Mouse (Mus musculus) liver, adult 2 months (tissue): ENCODE measurements around the gene Iqcn. TPM values are rescaled to one million over a fixed set of nuclear protein-coding genes. Genes with fewer than 3 reads are reported as not detected.

Source experiments
- DNase-seq: peaks from one replicate; pipeline ENCODE4 v3.0.0-alpha.2; 2011; ENCODE audit warnings: low read depth, low spot score; ENCODE audit errors: extremely low read depth
- H3K27ac ChIP-seq: fragments of 200-500 bp; replicated peaks from 2 replicates; pipeline ENCODE4 v1.5.1; 2012; ENCODE audit warnings: low read depth, mild to moderate bottlenecking, control low read depth, inconsistent platforms, low read length; ENCODE audit not compliant: insufficient read depth
- H3K27me3 ChIP-seq: fragments of 200-500 bp; 2 replicates; pipeline ENCODE4 v1.6.1; 2012; ENCODE audit warnings: mild to moderate bottlenecking, moderate library complexity, low read length, inconsistent platforms; ENCODE audit not compliant: control insufficient read depth, insufficient read depth
- H3K36me3 ChIP-seq: fragments of 200-500 bp; 2 replicates; pipeline ENCODE4 v1.6.1; 2012; ENCODE audit warnings: low read length, inconsistent platforms; ENCODE audit not compliant: control insufficient read depth, insufficient read depth
- H3K4me1 ChIP-seq: fragments of 200-500 bp; 2 replicates; pipeline ENCODE4 v1.6.1; 2011; ENCODE audit warnings: low read length; ENCODE audit not compliant: control insufficient read depth, insufficient read depth
- H3K4me3 ChIP-seq: fragments of 200-500 bp; 2 replicates; pipeline ENCODE4 v1.5.1; 2011; ENCODE audit warnings: low read depth, mild to moderate bottlenecking, control low read depth, low read length, moderate library complexity; ENCODE audit not compliant: insufficient read depth
- H3K79me2 ChIP-seq: fragments of 200-500 bp; 2 replicates; pipeline ENCODE4 v1.6.1; 2012; ENCODE audit warnings: inconsistent platforms, mild to moderate bottlenecking, low read length, moderate library complexity; ENCODE audit not compliant: control insufficient read depth, insufficient read depth
- H3K9ac ChIP-seq: fragments of 200-500 bp; 2 replicates; pipeline ENCODE4 v1.6.1; 2012; ENCODE audit warnings: low read depth, mild to moderate bottlenecking, control low read depth, inconsistent platforms, low read length
- CTCF ChIP-seq: fragments of 200-500 bp; IDR thresholded peaks from 2 replicates; pipeline ENCODE4 v1.5.1; 2011; ENCODE audit warnings: low read depth, low read length, control low read depth
- POLR2A ChIP-seq: fragments of 200-500 bp; IDR thresholded peaks from 2 replicates; pipeline ENCODE4 v1.6.1; 2011; ENCODE audit warnings: low read length, control low read depth; ENCODE audit not compliant: insufficient read depth; ENCODE audit errors: extremely low read depth
- WGBS: fragments of 180-500 bp; shearing (Covaris S2); methylation state at CpG from one replicate; pipeline ENCODE4 v1.1.7; 2018; 5-methylcytosine and 5-hydroxymethylcytosine counted together
- polyA plus RNA-seq: library from polyadenylated mRNA; depleted of rRNA; stranded (reverse); fragments of >200 nt; gene quantifications from 2 replicates; pipeline ENCODE4 v1.2.3, GENCODE M21; 2012; rRNA removed
- total RNA-seq: library from RNA; depleted of rRNA; stranded (reverse); fragments of >200 nt; gene quantifications from 2 replicates; pipeline ENCODE4 v1.2.3, GENCODE M21; 2014; rRNA removed

The Iqcn gene
- not detected in 2 replicates for total RNA-seq
- not detected in 2 replicates for polyA plus RNA-seq

GRCm38 (mm10) chr8:70703287-70703686 is at the start of gene Iqcn:
Gene Iqcn, plus strand, starts transcription at chr8:70703457.
- Histone ChIP-seq H3K27me3 (no peaks in the 10 kb centered on the region), H3K9ac (no peak within 1 kb of the TSS), H3K36me3 (no peaks in the 10 kb centered on the region), H3K4me3 (no peak within 1 kb of the TSS), H3K4me1 (peaks cover 4% of the 10 kb centered on the region), H3K79me2 (peaks cover 9% of the 10 kb centered on the region; the same call in 1 of the 2 replicates), H3K27ac (no peak within 1 kb of the TSS)
- TF ChIP-seq CTCF (no peak), POLR2A (no peak)
- WGBS: 92% methylated on average over 3 of the region's 3 CpGs
- no peak for DNase-seq

GRCm38 (mm10) chr8:70654121-70654520 is 49.1 kb upstream of the Iqcn start:
- 29% methylated on average over 1 of the region's 1 CpGs for WGBS
- no peak for DNase-seq
- peaks cover 19% of the 10 kb centered on the region; the same call in 1 of the 2 replicates for H3K79me2 ChIP-seq
- H3K9ac ChIP-seq: 0 out of 2 replicates have a peak overlapping the region, but pooled peaks have one; percentile 18
- no peak overlapping the region; the same call in 1 of the 2 replicates for H3K27ac ChIP-seq
- H3K4me1 ChIP-seq: peaks cover 28% of the 10 kb centered on the region
- H3K27me3 ChIP-seq: no peaks in the 10 kb centered on the region
- peaks cover 37% of the 10 kb centered on the region for H3K36me3 ChIP-seq
- TF ChIP-seq POLR2A (no peak), CTCF (no peak)
- no peak overlapping the region for H3K4me3 ChIP-seq

DNA sequence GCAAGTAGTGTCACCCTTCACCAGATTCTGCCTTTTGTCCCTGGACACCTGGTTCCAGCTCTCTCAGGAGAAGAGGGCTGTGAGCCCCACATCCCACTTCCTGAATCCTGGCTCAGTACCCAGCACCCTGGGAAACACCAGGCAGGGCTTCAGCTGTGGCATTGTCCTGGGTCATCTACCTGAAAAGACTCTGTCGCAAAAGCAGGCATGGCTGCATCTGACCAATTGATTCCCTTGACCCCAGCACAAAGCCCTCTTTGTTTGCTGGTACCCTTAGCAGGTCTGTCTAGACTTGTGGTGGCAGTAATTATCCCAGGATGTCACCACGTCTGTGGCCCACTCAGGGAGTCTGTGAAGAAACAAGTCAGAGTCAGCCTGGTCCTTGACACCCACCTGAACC is 47.8 kb upstream of the Iqcn start:
- Histone ChIP-seq H3K79me2 (peaks cover 19% of the 10 kb centered on the region; the same call in 1 of the 2 replicates), H3K9ac (no peak overlapping the region), H3K27me3 (no peaks in the 10 kb centered on the region), H3K4me1 (peaks cover 22% of the 10 kb centered on the region), H3K27ac (no peak overlapping the region), H3K36me3 (peaks cover 30% of the 10 kb centered on the region), H3K4me3 (no peak overlapping the region)
- WGBS: 71% methylated on average over 2 of the region's 2 CpGs
- TF ChIP-seq CTCF (no peak), POLR2A (no peak)
- DNase-seq: no peak

DNA sequence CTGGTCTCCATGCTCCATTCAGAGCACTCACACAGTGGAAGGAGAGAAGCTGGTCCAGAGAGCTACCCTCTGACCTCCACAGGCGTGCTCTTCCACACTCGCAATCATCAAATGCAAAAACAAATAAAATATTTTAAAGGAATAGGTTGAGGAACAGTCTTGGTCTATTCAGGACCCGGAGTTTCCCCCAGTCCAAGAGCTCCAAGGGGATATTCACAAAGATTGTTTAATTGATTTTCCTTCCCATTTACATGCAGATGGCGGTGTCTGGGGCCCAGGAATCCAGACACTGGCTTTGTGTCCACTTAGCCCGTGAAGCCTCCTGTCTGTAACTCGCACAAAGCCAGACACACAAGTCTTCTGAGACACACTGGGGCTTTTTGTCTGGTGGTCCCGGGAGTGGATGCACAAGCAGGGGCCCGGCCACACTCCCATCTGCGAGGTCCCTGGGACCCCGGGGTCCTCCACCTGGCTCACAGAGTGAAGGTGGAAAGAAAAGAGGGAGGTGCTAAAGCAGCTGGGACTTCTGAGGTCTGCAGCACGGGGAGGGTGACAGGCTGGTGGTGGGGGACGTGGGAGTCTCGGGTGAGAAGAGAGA is 47.0 kb upstream of the Iqcn start:
- Histone ChIP-seq H3K27ac (no peak overlapping the region), H3K9ac (no peak overlapping the region), H3K79me2 (peaks cover 19% of the 10 kb centered on the region; the same call in 1 of the 2 replicates), H3K4me3 (no peak overlapping the region), H3K36me3 (peaks cover 26% of the 10 kb centered on the region), H3K27me3 (no peaks in the 10 kb centered on the region), H3K4me1 (peaks cover 23% of the 10 kb centered on the region)
- DNase-seq: no peak
- WGBS: 79% methylated on average over 13 of the region's 13 CpGs
- no peak for TF ChIP-seq CTCF
- no peak for TF ChIP-seq POLR2A

DNA sequence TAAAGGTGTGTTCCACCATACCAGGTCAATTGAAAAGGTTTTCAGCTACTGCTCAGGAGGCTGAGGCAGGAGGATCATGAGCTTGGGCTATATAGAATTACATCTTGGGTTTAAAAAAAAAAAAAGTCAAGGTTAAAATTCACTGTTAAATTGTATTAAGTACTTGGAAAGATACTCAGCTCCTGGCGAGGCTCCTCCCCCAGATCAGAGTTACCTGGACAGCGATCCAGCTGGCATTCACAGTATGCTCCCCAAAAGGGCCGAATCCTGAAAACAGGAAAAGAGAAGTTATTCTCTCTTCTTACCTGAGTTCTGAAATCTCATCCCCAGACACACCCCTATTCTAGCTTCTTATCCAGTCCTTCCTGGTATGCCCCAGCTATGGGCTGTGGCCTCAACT is 46.0 kb upstream of the Iqcn start:
- WGBS: 12% methylated on average over 3 of the region's 3 CpGs
- H3K4me1 ChIP-seq: peaks cover 23% of the 10 kb centered on the region
- TF ChIP-seq POLR2A (no peak), CTCF (no peak)
- peak; percentile 70 for DNase-seq
- peak overlapping the region; percentile 35; the same call in 1 of the 2 replicates for H3K9ac ChIP-seq
- H3K4me3 ChIP-seq: no peak overlapping the region
- no peaks in the 10 kb centered on the region for H3K27me3 ChIP-seq
- H3K36me3 ChIP-seq: peaks cover 19% of the 10 kb centered on the region
- peak overlapping the region; percentile 82 for H3K27ac ChIP-seq
- H3K79me2 ChIP-seq: peaks cover 17% of the 10 kb centered on the region; the same call in 1 of the 2 replicates

- TF ChIP-seq POLR2A: no peak
- no peak for TF ChIP-seq CTCF
- 23% methylated on average over 2 of the region's 2 CpGs for WGBS
- peak; percentile 56 for DNase-seq
Measured at GRCm38 (mm10) chr8:70657739-70658138, 45.5 kb upstream of the Iqcn start.

More at GRCm38 (mm10) chr8:70657739-70658138, 45.5 kb upstream of the Iqcn start:
- Histone ChIP-seq H3K27ac (peak overlapping the region; percentile 82), H3K9ac (peak overlapping the region; percentile 35), H3K4me3 (no peak overlapping the region), H3K36me3 (peaks cover 16% of the 10 kb centered on the region), H3K27me3 (no peaks in the 10 kb centered on the region), H3K79me2 (peaks cover 12% of the 10 kb centered on the region; the same call in 1 of the 2 replicates), H3K4me1 (peaks cover 20% of the 10 kb centered on the region)
